Comparison of ENCODE assay signal across 8 mouse cellular contexts in genomic region chr9:44510872-44511601, GRCm38 (mm10). TPM values are rescaled to one million over a fixed set of nuclear protein-coding genes. Genes with fewer than 3 reads are reported as not detected.
DNase-seq lines count a peak whose midpoint lies in the region; ATAC-seq and TF ChIP-seq lines count a peak whose summit lies in the region.

No protein-coding gene starts in this region.

- no peak overlapping the region for H3K4me2 ChIP-seq in forebrain, embryonic 16.5 days (ENCODE audit: low read length)
- no peak overlapping the region for H3K4me2 ChIP-seq in myocyte (ENCODE audit: low read depth)

- no peaks in the 10 kb centered on the region for H3K79me2 ChIP-seq in myocyte (ENCODE audit: control insufficient read depth, insufficient read depth)

- WGBS in forebrain, embryonic 16.5 days: 77% methylated on average over 5 of the region's 5 CpGs
- WGBS in kidney, adult 2 months: 56% methylated on average over 5 of the region's 5 CpGs

- DNase-seq in cerebellum, postnatal 4 days (ENCODE audit: low spot score in 2 of 2): no peak
- peak; percentile 77 to 80 for DNase-seq in right cerebral cortex, postnatal 10 days (ENCODE audit: low spot score in 2 of 2)
- DNase-seq in right cerebral cortex, adult 2 months (ENCODE audit: low spot score in 2 of 2): no peak
- peak; percentile 62 for DNase-seq in kidney, adult 2 months
- DNase-seq in left cerebral cortex, postnatal 10 days (ENCODE audit: extremely low spot score in 1 of 2, low spot score in 2 of 2): no peak

- no peaks in the 10 kb centered on the region for H3K9me3 ChIP-seq in forebrain, embryonic 16.5 days (ENCODE audit: control insufficient read depth, low read length)

- no peak for TF ChIP-seq POLR2A in kidney, adult 2 months (IDR thresholded peaks at IDR 0.05; ENCODE audit: low read depth, low read length)
- peak; percentile 34 for TF ChIP-seq POLR2A in myocyte (IDR thresholded peaks at IDR 0.05; ENCODE audit: insufficient read length, low read depth)

- H3K27me3 ChIP-seq in forebrain, embryonic 16.5 days (replicated peaks; ENCODE audit: control insufficient read depth, insufficient read depth, low read length): no peaks in the 10 kb centered on the region
- no peaks in the 10 kb centered on the region for H3K27me3 ChIP-seq in kidney, adult 2 months (replicated peaks; ENCODE audit: control insufficient read depth, insufficient read depth, low read length)
- H3K27me3 ChIP-seq in myocyte (ENCODE audit: control insufficient read depth, insufficient read depth, insufficient read length): no peaks in the 10 kb centered on the region

- peaks cover 26% of the 10 kb centered on the region for H3K4me1 ChIP-seq in forebrain, embryonic 16.5 days (replicated peaks; ENCODE audit: control insufficient read depth, insufficient read depth, low read length)
- peaks cover 21% of the 10 kb centered on the region for H3K4me1 ChIP-seq in kidney, adult 2 months (ENCODE audit: control insufficient read depth, insufficient read depth, low read length)

- H3K36me3 ChIP-seq in forebrain, embryonic 16.5 days (ENCODE audit: control insufficient read depth, insufficient read depth): peaks cover 14% of the 10 kb centered on the region
- H3K36me3 ChIP-seq in kidney, adult 2 months (ENCODE audit: control insufficient read depth, insufficient read depth, low read length): no peaks in the 10 kb centered on the region
- H3K36me3 ChIP-seq in myocyte (ENCODE audit: control insufficient read depth, insufficient read depth): no peaks in the 10 kb centered on the region

- intact Hi-C loops in left cerebral cortex, postnatal 10 days (cut with DNase I): no loop called here

- TF ChIP-seq CTCF in kidney, adult 2 months (conservative IDR thresholded peaks at IDR 0.05; ENCODE audit: insufficient read depth, insufficient read length, low read depth, low read length): no peak

- H3K9ac ChIP-seq in forebrain, embryonic 16.5 days (replicated peaks; ENCODE audit: low read depth, low read length): no peak overlapping the region

- H3ac ChIP-seq in myocyte (ENCODE audit: control insufficient read depth, insufficient read length): no peak overlapping the region

- no peak overlapping the region for H3K27ac ChIP-seq in forebrain, embryonic 16.5 days (ENCODE audit: low read length)
- no peak overlapping the region for H3K27ac ChIP-seq in kidney, adult 2 months (ENCODE audit: insufficient read depth, low read depth, low read length)

- H3K4me3 ChIP-seq in forebrain, embryonic 16.5 days (replicated peaks; ENCODE audit: low read length): no peak overlapping the region
- H3K4me3 ChIP-seq in kidney, adult 2 months (ENCODE audit: insufficient read depth, low read depth, low read length): no peak overlapping the region
- no peak overlapping the region for H3K4me3 ChIP-seq in myocyte

- 0 out of 2 replicates have a peak, but pooled peaks have one; percentile 18 for ATAC-seq in cerebellum, adult (ENCODE audit: insufficient number of reproducible peaks, low FRiP score, low TSS enrichment)
- peak; percentile 49 for ATAC-seq in forebrain, embryonic 16.5 days

TF ChIP-seq in myocyte, 11 proteins besides CTCF, POLR2A, EP300 and RAD21:
- peak; percentile 89 for TF ChIP-seq POLR2AphosphoS2 (IDR thresholded peaks at IDR 0.05; ENCODE audit: insufficient read length, low read depth)
- TF ChIP-seq CEBPB (IDR thresholded peaks at IDR 0.05; ENCODE audit: insufficient read depth, poor library complexity, severe bottlenecking): no peak

RNA-seq across cellular contexts. Expression of gene Bcl9l, which starts 28.4 kb away (rescaled TPM):
- polyA plus RNA-seq in forebrain, embryonic 16.5 days (2015; fragmentation: Nextera tagmentation; extraction: Ambion mirVana): 13.8 and 15.0 TPM in 2 replicates
- 23.1 and 25.1 TPM in 2 replicates for polyA plus RNA-seq in kidney, adult 2 months (2012; rRNA removed)
- 35.4 TPM for polyA plus RNA-seq in myocyte (2012; fragmentation: generic; extraction: Trizol)
- 10 to 100 TPM; 85.4 to 98.1 TPM for total RNA-seq in left cerebral cortex, postnatal 10 days (2021)

RNA-seq across cellular contexts. Expression of gene Cxcr5, which starts 50.6 kb away (rescaled TPM):
- not detected in 2 replicates for polyA plus RNA-seq in forebrain, embryonic 16.5 days (2015; fragmentation: Nextera tagmentation; extraction: Ambion mirVana)
- polyA plus RNA-seq in kidney, adult 2 months (2012; rRNA removed): 0.20 and 4.0 TPM in 2 replicates
- 0.01 TPM for polyA plus RNA-seq in myocyte (2012; fragmentation: generic; extraction: Trizol)
- not detected for total RNA-seq in left cerebral cortex, postnatal 10 days (2021)

RNA-seq across cellular contexts. Expression of gene Upk2, which starts 56.3 kb away (rescaled TPM):
- not detected in 2 replicates for polyA plus RNA-seq in forebrain, embryonic 16.5 days (2015; fragmentation: Nextera tagmentation; extraction: Ambion mirVana)
- 9.0 and 11.6 TPM in 2 replicates for polyA plus RNA-seq in kidney, adult 2 months (2012; rRNA removed)
- polyA plus RNA-seq in myocyte (2012; fragmentation: generic; extraction: Trizol): not detected
- not detected for total RNA-seq in left cerebral cortex, postnatal 10 days (2021)

Comparison
In these comparisons a context has a peak if more than half of its experiments do, and no peak if none do; other contexts are left out.
1. DNase-seq: peak in right cerebral cortex, postnatal 10 days (2 of 2) and kidney, adult 2 months (single experiment); none in cerebellum, postnatal 4 days (0 of 2), right cerebral cortex, adult 2 months (0 of 2) and left cerebral cortex, postnatal 10 days (0 of 2).